Mouse (Mus musculus) G1E-ER4 (cell line): ENCODE measurements around the gene Tnfrsf25. TPM values are rescaled to one million over a fixed set of nuclear protein-coding genes. Genes with fewer than 3 reads are reported as not detected.

ENCODE experiments used
- GATA1 ChIP-seq: IDR thresholded peaks from one replicate; pipeline ENCODE4 v1.8.0; 2012; ENCODE audit warnings: low read length, inconsistent platforms
- polyA plus RNA-seq: library from polyadenylated mRNA; stranded (reverse); fragments of >175 nt; gene quantifications from 2 replicates; pipeline ENCODE4 v1.2.3, GENCODE M21; 2012

The Tnfrsf25 gene
- polyA plus RNA-seq, 1 experiment, result 0.15 TPM

GRCm38 (mm10) chr4:152106746-152107145 is 9.0 kb upstream of the Tnfrsf25 start:
- TF ChIP-seq GATA1, result no peak

DNA sequence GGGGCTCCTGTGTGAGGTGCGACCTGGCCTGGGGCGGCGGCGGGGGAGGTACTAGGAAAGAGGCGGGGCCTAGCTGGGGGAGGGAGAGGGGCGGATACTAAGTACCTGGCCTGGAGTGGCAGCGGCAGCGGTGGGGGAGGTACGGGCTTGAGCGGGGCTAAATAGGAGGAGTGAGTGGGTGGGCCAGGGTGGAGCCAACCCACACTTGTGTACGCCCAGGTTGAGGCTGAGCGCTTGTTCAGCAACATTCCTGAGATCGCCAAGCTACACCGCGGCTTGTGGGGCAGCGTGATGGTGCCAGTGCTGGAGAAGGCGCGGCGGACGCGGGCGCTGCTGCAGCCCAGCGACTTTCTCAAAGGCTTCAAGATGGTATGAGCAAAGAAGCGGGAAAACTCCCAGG is 8.2 kb upstream of the Tnfrsf25 start:
- TF ChIP-seq GATA1, result no peak

DNA sequence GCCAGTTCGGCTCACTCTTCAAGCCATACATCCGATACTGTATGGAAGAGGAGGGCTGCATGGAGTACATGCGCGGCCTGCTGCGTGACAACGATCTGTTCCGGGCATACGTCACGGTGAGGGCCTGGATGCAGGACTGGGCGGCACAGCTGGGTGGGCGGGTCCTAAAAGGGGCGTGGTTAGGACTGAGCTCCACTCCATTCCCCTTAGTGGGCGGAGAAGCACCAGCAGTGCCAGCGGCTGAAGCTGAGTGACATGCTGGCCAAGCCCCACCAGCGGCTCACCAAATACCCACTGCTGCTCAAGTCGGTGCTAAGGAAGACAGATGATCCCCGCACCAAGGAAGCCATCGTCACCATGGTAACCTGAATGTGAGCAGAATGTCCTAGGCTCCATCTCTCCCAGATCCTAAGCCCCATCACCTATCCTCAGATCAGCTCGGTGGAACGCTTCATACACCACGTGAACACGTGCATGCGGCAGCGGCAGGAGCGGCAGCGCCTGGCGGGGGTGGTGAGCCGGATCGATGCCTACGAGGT is 7.7 kb upstream of the Tnfrsf25 start:
- TF ChIP-seq GATA1, result no peak

DNA sequence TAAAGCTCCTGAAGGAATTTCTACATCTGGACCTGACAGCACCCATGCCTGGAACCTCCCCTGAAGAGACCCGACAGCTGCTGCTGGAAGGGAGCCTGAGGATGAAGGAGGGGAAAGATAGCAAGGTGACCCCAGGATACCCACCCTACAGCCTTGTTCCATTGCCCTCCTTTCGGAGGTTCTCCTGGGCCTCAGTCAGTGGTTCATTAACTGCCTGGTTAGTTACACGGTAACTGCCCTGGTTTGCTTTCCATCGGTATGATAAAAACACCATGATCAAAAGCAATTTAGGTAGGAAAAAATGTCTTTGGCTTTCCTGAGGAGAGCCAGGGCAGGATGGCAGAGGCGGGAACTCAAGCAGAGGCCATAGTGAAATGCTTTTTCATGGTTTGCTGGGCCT is 7.1 kb upstream of the Tnfrsf25 start:
- TF ChIP-seq GATA1, result no peak

DNA sequence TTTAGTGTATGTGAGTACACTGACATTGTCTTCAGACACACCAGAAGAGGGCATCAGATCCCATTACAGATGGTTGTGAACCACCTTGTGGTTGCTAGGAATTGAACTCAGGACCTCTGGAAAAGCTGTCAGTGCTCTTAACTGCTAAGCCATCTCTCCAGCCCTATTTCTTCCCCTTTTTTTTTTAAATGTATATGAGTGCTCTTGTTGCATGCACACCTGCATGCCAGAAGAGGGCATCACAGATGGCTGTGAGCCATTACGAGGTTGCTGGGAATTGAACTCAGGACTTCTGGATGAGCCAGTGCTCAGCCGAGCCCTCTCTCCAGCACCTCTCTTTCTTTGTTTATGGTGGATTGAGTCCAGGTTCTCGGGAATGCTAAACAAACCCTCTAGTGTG is 6.2 kb upstream of the Tnfrsf25 start:
- TF ChIP-seq GATA1, result no peak

GRCm38 (mm10) chr4:152110689-152111088 is 5.0 kb upstream of the Tnfrsf25 start:
- TF ChIP-seq GATA1, result no peak

DNA sequence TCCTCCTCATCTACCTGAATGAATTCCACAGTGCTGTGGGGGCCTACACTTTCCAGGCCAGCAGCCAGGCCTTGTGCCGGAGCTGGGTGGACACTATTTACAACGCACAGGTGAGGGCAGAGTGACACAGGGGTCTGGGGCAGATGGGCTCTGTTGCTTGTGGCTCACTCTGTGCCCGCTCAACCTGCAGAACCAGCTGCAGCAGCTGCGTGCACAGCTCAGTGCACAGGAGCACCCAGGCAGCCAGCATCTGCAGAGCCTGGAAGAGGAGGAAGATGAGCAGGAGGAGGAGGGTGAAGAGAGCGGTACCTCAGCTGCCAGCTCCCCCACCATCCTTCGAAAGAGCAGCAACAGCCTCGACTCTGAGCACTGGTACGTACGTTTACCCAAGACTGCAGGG is 3.4 kb upstream of the Tnfrsf25 start:
- TF ChIP-seq GATA1, result no peak

GRCm38 (mm10) chr4:152114080-152114479 is 1.7 kb upstream of the Tnfrsf25 start:
- TF ChIP-seq GATA1, result no peak

- no peak for TF ChIP-seq GATA1
Observed at GRCm38 (mm10) chr4:152117538-152117937, 1.8 kb downstream of the Tnfrsf25 start.

DNA sequence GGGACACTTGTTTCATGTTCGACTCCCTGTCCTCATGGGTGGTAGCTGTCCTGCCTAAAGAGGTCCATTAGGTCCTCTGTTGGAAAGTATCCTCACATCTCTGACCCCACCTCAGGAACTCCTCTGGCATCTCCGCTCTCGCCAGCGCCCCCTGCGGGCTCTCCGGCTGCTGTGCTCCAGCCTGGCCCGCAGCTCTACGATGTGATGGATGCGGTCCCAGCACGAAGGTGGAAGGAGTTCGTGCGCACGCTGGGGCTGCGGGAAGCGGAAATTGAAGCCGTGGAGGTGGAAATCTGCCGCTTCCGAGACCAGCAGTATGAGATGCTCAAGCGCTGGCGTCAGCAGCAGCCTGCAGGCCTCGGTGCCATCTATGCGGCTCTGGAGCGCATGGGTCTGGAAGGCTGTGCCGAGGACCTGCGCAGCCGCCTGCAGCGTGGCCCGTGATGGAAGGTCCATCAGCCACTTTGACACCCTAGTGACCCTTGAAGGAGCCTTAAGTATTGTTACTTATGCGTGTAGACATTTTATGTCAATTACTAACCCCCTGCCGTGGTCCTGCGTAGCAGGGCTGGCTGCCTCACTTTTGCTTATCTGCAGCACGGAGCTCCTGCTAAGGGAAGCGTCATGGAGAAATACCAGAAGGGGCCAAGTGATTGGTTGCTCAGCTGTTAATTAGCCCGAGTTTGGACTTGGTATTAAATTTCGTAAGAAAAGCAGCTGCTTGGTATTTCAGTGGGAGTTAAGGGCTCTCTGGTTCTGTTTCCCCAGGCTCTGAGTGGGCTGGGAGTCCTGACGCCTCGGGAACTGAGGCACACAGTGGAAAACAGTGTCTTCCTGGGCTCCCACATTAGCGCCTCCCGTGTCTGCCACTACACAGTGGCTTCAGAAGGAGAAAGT is 3.9 kb downstream of the Tnfrsf25 start:
- TF ChIP-seq GATA1, result no peak

GRCm38 (mm10) chr4:152120311-152121182 is 4.8 kb downstream of the Tnfrsf25 start:
- TF ChIP-seq GATA1, result no peak

GRCm38 (mm10) chr4:152121183-152121505 is 5.4 kb downstream of the Tnfrsf25 start:
- no peak for TF ChIP-seq GATA1

GRCm38 (mm10) chr4:152124361-152124961 is 8.7 kb downstream of the Tnfrsf25 start:
- TF ChIP-seq GATA1, result no peak

GRCm38 (mm10) chr4:152125161-152126025 is 9.7 kb downstream of the Tnfrsf25 start:
- TF ChIP-seq GATA1, result no peak
